Mouse (Mus musculus): ENCODE results near the gene H2afy2. TPM values are rescaled to one million over a fixed set of nuclear protein-coding genes. Genes with fewer than 3 reads are reported as not detected.

The H2afy2 gene
- polyA plus RNA-seq, 1 experiment from 2014 or later = 235 TPM

- WGBS = 87% methylated on average over 4 of the region's 4 CpGs
- no peaks in the 10 kb centered on the region for H3K9me3 ChIP-seq (ENCODE audit: control insufficient read depth, low read length)
- no peaks in the 10 kb centered on the region for H3K36me3 ChIP-seq (ENCODE audit: control insufficient read depth, insufficient read depth, low read length)
- no peak overlapping the region for H3K4me3 ChIP-seq (ENCODE audit: low read depth, low read length)
- no peak for DNase-seq (ENCODE audit: low spot score)
- peaks cover 4% of the 10 kb centered on the region for H3K27me3 ChIP-seq (ENCODE audit: control insufficient read depth, insufficient read depth, low read length)
- ATAC-seq (ENCODE audit: low FRiP score) = no peak
- no peaks in the 10 kb centered on the region for H3K4me1 ChIP-seq (replicated peaks; ENCODE audit: control insufficient read depth, insufficient read depth, low read length)
- H3K4me2 ChIP-seq (replicated peaks; ENCODE audit: low read depth, low read length) = no peak overlapping the region
- H3K27ac ChIP-seq (ENCODE audit: low read depth, low read length) = no peak overlapping the region
- no peak overlapping the region for H3K9ac ChIP-seq (ENCODE audit: low read depth, low read length)
Measured at GRCm38 (mm10) chr10:61714146-61714545, 69.8 kb downstream of the H2afy2 start.

- 69% methylated on average over 3 of the region's 3 CpGs for WGBS
- Histone ChIP-seq H3K4me2 (replicated peaks; ENCODE audit: low read depth, low read length) (no peak overlapping the region), H3K4me1 (replicated peaks; ENCODE audit: control insufficient read depth, insufficient read depth, low read length) (no peaks in the 10 kb centered on the region), H3K27ac (ENCODE audit: low read depth, low read length) (no peak overlapping the region), H3K9ac (ENCODE audit: low read depth, low read length) (no peak overlapping the region), H3K36me3 (ENCODE audit: control insufficient read depth, insufficient read depth, low read length) (no peaks in the 10 kb centered on the region), H3K27me3 (ENCODE audit: control insufficient read depth, insufficient read depth, low read length) (peaks cover 4% of the 10 kb centered on the region), H3K4me3 (ENCODE audit: low read depth, low read length) (no peak overlapping the region), H3K9me3 (ENCODE audit: control insufficient read depth, low read length) (no peaks in the 10 kb centered on the region)
- ATAC-seq (ENCODE audit: low FRiP score) (no peak), DNase-seq (ENCODE audit: low spot score) (no peak)
Measured at GRCm38 (mm10) chr10:61713601-61714000, 70.3 kb downstream of the H2afy2 start.

GRCm38 (mm10) chr10:61706412-61707375 is 77.3 kb downstream of the H2afy2 start:
- 80% methylated on average over 6 of the region's 6 CpGs for WGBS
- no peak overlapping the region for H3K27ac ChIP-seq (ENCODE audit: low read depth, low read length)
- H3K4me3 ChIP-seq (ENCODE audit: low read depth, low read length) = no peak overlapping the region
- H3K9ac ChIP-seq (ENCODE audit: low read depth, low read length) = no peak overlapping the region
- no peaks in the 10 kb centered on the region for H3K36me3 ChIP-seq (ENCODE audit: control insufficient read depth, insufficient read depth, low read length)
- no peaks in the 10 kb centered on the region for H3K4me1 ChIP-seq (replicated peaks; ENCODE audit: control insufficient read depth, insufficient read depth, low read length)
- no peaks in the 10 kb centered on the region for H3K9me3 ChIP-seq (ENCODE audit: control insufficient read depth, low read length)
- ATAC-seq (ENCODE audit: low FRiP score) (no peak), DNase-seq (ENCODE audit: low spot score) (no peak)
- no peaks in the 10 kb centered on the region for H3K27me3 ChIP-seq (ENCODE audit: control insufficient read depth, insufficient read depth, low read length)
- no peak overlapping the region for H3K4me2 ChIP-seq (replicated peaks; ENCODE audit: low read depth, low read length)

- 86% methylated on average over 4 of the region's 4 CpGs for WGBS
- H3K9me3 ChIP-seq (ENCODE audit: control insufficient read depth, low read length) = no peaks in the 10 kb centered on the region
- H3K4me2 ChIP-seq (replicated peaks; ENCODE audit: low read depth, low read length) = no peak overlapping the region
- no peak for ATAC-seq (ENCODE audit: low FRiP score)
- H3K4me1 ChIP-seq (replicated peaks; ENCODE audit: control insufficient read depth, insufficient read depth, low read length) = no peaks in the 10 kb centered on the region
- no peak overlapping the region for H3K4me3 ChIP-seq (ENCODE audit: low read depth, low read length)
- no peak for DNase-seq (ENCODE audit: low spot score)
- H3K9ac ChIP-seq (ENCODE audit: low read depth, low read length) = no peak overlapping the region
- no peak overlapping the region for H3K27ac ChIP-seq (ENCODE audit: low read depth, low read length)
- H3K27me3 ChIP-seq (ENCODE audit: control insufficient read depth, insufficient read depth, low read length) = no peaks in the 10 kb centered on the region
- H3K36me3 ChIP-seq (ENCODE audit: control insufficient read depth, insufficient read depth, low read length) = no peaks in the 10 kb centered on the region
Measured at GRCm38 (mm10) chr10:61704663-61705062, 79.3 kb downstream of the H2afy2 start.

- Histone ChIP-seq H3K9ac (ENCODE audit: low read depth, low read length) (no peak overlapping the region; the same call in 1 of the 2 replicates), H3K4me2 (replicated peaks; ENCODE audit: low read depth, low read length) (peak overlapping the region; percentile 99), H3K27ac (ENCODE audit: low read depth, low read length) (no peak overlapping the region), H3K4me1 (replicated peaks; ENCODE audit: control insufficient read depth, insufficient read depth, low read length) (peaks cover 12% of the 10 kb centered on the region), H3K4me3 (ENCODE audit: low read depth, low read length) (peak overlapping the region; percentile 89), H3K27me3 (ENCODE audit: control insufficient read depth, insufficient read depth, low read length) (no peaks in the 10 kb centered on the region), H3K36me3 (ENCODE audit: control insufficient read depth, insufficient read depth, low read length) (no peaks in the 10 kb centered on the region; the same call in 1 of the 2 replicates), H3K9me3 (ENCODE audit: control insufficient read depth, low read length) (no peaks in the 10 kb centered on the region)
- WGBS = 84% methylated on average over 2 of the region's 2 CpGs
- DNase-seq (ENCODE audit: low spot score) = no peak
- no peak for ATAC-seq (ENCODE audit: low FRiP score)
Measured at GRCm38 (mm10) chr10:61697028-61697427, 86.9 kb downstream of the H2afy2 start.

GRCm38 (mm10) chr10:61696560-61696823 is 87.5 kb downstream of the H2afy2 start:
- H3K27ac ChIP-seq (ENCODE audit: low read depth, low read length) = no peak overlapping the region
- 8% methylated on average over 19 of the region's 19 CpGs for WGBS
- peak overlapping the region; percentile 74 for H3K9ac ChIP-seq (ENCODE audit: low read depth, low read length)
- H3K9me3 ChIP-seq (ENCODE audit: control insufficient read depth, low read length) = no peaks in the 10 kb centered on the region
- peaks cover 12% of the 10 kb centered on the region for H3K4me1 ChIP-seq (replicated peaks; ENCODE audit: control insufficient read depth, insufficient read depth, low read length)
- H3K4me3 ChIP-seq (ENCODE audit: low read depth, low read length) = peak overlapping the region; percentile 89
- DNase-seq (ENCODE audit: low spot score) (no peak), ATAC-seq (ENCODE audit: low FRiP score) (no peak)
- no peaks in the 10 kb centered on the region for H3K27me3 ChIP-seq (ENCODE audit: control insufficient read depth, insufficient read depth, low read length)
- H3K36me3 ChIP-seq (ENCODE audit: control insufficient read depth, insufficient read depth, low read length) = no peaks in the 10 kb centered on the region; the same call in 1 of the 2 replicates
- peak overlapping the region; percentile 99 for H3K4me2 ChIP-seq (replicated peaks; ENCODE audit: low read depth, low read length)

- peaks cover 12% of the 10 kb centered on the region for H3K4me1 ChIP-seq (replicated peaks; ENCODE audit: control insufficient read depth, insufficient read depth, low read length)
- peak overlapping the region; percentile 36; the same call in 1 of the 2 replicates for H3K27ac ChIP-seq (ENCODE audit: low read depth, low read length)
- peak overlapping the region; percentile 89 for H3K4me3 ChIP-seq (ENCODE audit: low read depth, low read length)
- DNase-seq (ENCODE audit: low spot score) (peak; percentile 48), ATAC-seq (ENCODE audit: low FRiP score) (no peak; the same call in 1 of the 2 replicates)
- H3K9me3 ChIP-seq (ENCODE audit: control insufficient read depth, low read length) = no peaks in the 10 kb centered on the region
- WGBS = under 1% methylated on average over 102 of the region's 111 CpGs
- H3K9ac ChIP-seq (ENCODE audit: low read depth, low read length) = peak overlapping the region; percentile 74
- H3K4me2 ChIP-seq (replicated peaks; ENCODE audit: low read depth, low read length) = peak overlapping the region; percentile 99
- H3K36me3 ChIP-seq (ENCODE audit: control insufficient read depth, insufficient read depth, low read length) = no peaks in the 10 kb centered on the region; the same call in 1 of the 2 replicates
- no peaks in the 10 kb centered on the region for H3K27me3 ChIP-seq (ENCODE audit: control insufficient read depth, insufficient read depth, low read length)
Measured at GRCm38 (mm10) chr10:61695703-61696559, 88.0 kb downstream of the H2afy2 start.

GRCm38 (mm10) chr10:61694870-61695670 is 88.9 kb downstream of the H2afy2 start, which contains the start of gene Tysnd1:
Gene Tysnd1 (plus strand): TSS chr10:61695514.
- Histone ChIP-seq H3K27me3 (ENCODE audit: control insufficient read depth, insufficient read depth, low read length) (no peaks in the 10 kb centered on the region), H3K27ac (ENCODE audit: low read depth, low read length) (peak within 1 kb of the TSS; percentile 36; the same call in 1 of the 2 replicates), H3K9me3 (ENCODE audit: control insufficient read depth, low read length) (no peaks in the 10 kb centered on the region), H3K36me3 (ENCODE audit: control insufficient read depth, insufficient read depth, low read length) (no peaks in the 10 kb centered on the region; the same call in 1 of the 2 replicates), H3K9ac (ENCODE audit: low read depth, low read length) (peak within 1 kb of the TSS; percentile 74), H3K4me3 (ENCODE audit: low read depth, low read length) (peak within 1 kb of the TSS; percentile 89), H3K4me2 (replicated peaks; ENCODE audit: low read depth, low read length) (peak within 1 kb of the TSS; percentile 99), H3K4me1 (replicated peaks; ENCODE audit: control insufficient read depth, insufficient read depth, low read length) (peaks cover 12% of the 10 kb centered on the region)
- DNase-seq (ENCODE audit: low spot score) (peak; percentile 92), ATAC-seq (ENCODE audit: low FRiP score) (peak; percentile 98)
- under 1% methylated on average over 42 of the region's 42 CpGs for WGBS
